Mouse (Mus musculus): ENCODE measurements around the gene Chmp4b.

The Chmp4b gene

DNA sequence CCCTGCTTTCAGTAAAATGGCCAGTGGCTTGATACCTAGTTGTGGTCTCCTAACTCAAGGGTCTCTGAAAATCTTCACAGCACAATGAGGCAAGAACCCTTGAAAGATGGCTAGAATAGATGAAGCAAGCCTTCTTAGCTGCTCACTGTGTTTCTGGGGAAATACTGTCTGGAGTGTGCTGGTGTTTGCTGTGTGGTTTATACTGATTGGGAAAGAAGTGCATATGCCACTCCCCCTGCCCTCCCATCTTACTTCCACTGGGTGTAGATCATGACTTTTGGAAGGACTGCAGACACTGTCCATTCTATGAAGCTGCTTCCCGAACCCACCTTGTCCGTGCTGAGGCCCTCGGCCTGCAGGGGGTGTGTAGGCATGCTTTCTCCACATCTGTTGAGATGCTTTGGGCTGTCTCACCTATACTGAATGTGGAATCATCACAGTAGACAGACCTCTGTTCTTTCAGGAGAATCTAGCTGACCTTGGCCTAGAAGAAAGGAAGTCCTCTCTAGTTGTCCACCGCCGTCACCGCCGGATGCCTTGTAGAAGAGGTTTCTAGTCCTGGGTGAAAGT, 33.5 kb downstream of the Chmp4b start:
- DNase-seq = no peak

DNA sequence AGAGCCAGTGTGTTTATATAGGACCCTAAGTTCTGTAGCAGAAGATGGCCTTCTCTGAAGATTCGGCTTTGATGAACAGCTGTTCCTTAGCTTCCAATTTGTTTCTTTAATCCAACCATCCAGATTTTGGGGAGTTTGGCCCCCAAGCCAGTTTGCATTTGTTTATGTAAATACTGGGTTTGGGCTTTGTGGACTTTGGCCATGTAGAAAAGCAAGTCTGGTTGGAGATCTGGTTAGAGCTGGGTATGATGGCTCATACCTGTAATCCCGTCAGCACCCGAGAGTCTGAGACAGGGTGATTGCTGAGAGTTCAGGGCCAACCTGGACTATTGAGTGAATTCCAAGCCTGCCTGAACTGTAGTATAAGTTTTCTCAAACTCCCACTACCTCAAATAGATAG, 34.3 kb downstream of the Chmp4b start:
- no peak for DNase-seq

DNA sequence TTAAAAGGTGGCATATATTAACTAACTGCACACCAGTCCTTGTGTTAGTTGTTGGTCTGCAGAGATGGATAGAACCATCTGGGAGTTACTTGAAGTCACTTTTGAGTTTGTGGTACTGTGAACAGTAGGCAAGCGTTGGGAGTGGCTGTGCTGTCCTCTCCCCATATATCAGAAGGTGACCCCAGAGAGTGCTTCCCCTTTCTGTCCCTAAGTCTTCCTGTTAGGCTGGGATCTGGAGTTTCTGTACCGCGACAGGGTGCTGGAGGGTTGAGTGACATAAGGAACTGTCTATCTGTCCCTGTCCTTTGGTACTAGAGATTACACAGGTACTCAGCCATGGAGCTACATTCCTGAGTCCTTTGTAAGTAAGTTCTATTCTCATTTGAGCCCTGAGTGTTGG, 35.3 kb downstream of the Chmp4b start:
- DNase-seq = no peak

DNA sequence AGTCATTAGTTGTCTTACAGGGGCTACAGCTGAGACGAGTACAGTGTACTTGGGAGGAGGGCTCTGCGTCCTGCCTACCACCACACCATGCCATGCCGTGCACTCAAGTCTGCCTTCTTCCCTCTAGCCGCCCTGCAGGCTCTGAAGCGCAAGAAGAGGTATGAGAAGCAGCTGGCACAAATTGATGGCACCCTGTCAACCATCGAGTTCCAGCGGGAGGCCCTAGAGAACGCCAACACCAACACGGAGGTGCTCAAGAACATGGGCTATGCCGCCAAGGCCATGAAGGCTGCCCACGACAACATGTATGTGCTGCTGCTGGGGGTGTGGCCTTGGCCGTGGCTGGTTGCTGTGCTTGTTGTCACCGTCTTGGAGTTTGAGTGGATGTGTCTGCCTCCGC, 37.9 kb downstream of the Chmp4b start:
- no peak for DNase-seq

DNA sequence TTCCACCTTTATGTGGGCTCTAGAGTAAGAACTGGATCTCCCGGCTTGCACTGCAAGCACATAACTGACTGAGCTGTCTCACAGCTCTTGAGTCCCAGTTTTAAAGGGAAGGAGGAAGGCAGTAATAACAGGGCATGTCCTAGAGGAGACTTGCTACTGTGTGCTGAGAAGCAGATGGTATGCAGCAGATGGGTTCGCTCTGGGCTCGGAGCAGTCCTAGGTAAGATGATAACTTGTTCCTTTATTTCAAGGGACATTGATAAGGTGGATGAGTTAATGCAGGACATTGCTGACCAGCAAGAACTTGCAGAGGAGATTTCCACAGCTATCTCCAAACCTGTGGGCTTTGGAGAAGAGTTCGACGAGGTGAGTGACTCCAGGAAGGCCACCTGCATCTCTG, 39.5 kb downstream of the Chmp4b start:
- DNase-seq = no peak

DNA sequence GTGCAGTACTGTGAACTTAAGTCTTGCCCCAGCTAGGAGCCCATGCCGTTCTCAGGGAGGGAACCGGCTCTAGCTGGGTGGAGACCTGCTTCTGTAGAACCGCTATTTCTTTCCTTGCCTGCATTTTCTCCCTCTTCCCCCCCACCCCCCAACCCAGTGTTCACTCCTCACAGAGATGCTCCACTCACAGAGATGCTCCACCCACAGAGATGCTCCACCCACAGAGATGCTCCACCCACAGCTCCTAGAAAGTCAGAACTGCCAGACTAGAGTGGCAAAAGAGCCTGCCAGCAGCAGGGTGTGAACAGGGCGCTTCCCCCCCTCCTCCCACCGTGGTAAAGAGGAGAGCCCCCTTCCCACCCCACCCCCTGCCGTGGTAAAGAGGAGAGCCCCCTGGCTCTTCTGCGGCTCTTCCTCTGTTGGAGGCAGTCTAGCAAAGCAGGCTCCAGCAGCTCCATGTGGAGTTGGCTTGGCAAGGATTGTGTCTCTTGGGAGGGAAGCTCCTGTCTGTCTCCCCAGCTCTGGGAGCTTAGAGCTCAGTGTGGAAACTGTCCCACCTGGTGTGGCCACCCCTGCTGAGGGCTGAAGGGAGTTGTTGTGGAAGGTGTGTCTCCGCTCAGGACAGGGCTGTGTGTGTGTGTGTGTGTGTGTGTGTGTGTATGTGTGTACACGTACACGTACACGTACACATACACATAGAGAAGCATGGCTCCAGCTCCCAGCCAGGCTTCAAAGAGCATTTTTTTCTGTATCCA, 41.9 kb downstream of the Chmp4b start:
- no peak for DNase-seq

DNA sequence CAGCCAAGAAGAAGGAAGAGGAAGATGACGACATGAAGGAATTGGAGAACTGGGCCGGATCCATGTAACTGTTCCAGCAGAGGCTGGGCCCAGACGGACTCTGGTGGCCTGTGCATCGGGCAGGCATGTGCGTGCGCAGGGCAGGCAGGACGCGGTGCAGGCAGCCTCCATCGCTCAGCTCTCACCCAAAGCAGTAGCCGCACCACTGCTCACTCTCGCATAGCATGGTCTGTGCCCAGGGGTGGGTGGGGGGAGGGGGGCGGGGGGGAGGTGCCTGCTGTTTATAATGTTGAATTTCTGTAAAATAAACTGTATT, 42.4 kb downstream of the Chmp4b start:
- DNase-seq = no peak

DNA sequence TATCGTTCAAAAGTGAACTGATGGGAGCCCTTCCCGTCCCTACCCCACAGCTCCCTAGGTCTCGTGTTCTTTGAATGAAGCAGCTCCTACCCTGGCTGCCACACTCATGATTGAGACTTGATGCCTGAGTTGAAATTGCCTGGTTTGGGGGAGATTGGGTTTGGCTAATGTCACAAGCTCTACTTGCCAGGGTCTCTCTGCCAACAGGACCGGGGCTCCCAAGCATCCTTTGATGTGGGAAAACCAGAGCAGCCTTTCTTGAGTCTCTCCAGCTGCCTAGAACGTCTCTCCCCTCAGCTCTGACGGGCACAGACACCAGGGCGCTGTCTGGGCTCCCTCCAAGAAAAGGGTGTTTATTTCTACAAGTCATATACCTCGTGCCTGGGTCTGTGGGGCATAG, 44.2 kb downstream of the Chmp4b start:
- no peak for DNase-seq

DNA sequence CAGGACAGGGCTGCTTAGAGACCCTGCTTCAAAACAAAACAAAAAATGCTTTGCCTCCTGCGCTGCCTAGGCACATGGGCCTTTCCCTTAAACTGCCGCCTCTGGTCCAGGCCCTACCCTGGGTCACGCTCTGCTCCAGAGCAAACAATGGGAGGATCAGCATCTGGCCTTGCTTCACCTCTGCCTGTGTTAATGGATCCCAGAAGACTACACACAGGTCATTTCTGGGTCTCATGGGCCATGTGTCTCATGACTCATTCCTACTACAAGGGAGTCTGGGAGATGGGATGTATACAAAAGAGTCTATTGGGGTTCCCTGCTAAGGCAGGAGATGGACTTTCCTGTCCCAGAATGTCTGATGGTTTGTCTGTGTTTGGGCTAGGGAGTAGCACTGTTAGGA, 45.2 kb downstream of the Chmp4b start:
- no peak for DNase-seq

DNA sequence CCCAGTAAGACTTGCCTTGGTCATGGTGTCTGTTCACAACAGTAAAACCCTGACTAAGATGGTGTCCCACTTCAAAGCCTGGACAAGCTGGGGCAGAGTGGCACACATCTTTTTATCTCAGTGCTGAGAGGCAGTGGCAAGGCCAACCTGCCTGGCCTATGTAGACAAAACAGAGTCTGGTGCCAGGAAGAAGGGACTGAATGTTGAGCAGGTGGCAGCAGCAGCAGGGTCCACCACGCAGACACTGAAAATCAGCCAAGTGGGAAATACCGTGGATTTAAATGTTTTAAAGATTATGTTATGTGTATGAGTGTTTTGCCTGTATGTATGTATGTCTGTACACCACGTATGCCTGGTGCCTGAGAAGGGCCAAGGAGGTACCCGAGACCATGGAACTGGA, 47.9 kb downstream of the Chmp4b start:
- no peak for DNase-seq

DNA sequence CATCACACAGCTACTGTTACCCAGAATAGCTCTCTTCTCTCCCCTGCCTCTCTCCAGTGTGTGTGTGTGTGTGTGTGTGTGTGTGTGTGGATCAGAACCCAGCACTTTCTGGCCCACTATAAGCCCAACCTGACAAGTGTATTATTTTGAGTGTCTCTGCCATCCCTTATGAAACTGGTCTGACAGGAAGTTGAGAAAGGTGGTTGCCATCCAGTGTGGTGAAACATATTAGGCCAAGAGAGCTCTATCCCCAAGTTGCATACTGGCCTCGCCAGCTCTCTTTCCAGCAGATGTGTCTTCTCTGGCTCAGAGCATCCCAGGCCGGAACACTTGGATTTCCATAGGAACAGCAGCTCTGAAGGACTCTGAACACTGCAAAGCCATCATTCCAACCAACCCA, 48.7 kb downstream of the Chmp4b start:
- DNase-seq = no peak

DNA sequence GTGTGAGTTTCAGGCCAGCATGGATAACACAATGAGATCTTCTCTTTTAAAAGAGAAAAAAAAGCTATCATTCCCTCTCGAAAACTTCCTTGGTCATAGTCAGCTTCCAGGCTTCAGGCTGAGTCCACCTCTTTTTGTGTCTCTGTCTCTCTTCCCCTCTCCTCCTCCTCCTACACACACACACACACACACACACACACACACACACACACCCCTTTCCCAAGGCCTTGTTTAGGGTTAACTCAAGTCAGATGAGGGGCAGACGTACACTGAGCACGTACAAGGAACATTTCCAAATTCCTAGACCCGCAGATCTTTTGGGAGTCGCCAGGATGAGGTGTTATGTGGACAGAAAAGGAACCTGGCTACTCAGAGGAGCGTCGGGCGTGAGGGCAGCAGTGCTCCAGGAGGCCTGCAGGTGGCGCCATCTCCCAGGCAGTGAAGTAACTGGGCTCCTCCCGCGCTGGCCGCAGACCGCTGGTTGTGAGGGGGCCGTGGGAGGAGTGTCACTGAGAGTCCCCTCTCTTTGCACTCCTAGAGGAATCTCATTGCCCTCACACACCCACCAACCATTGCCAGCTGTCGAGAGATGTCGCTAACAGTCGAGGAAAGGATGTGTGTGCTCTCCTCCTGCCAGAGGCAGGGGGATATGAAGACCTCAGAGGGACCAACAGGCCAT, 51.3 kb downstream of the Chmp4b start:
- DNase-seq = peak; percentile 11 to 57

DNA sequence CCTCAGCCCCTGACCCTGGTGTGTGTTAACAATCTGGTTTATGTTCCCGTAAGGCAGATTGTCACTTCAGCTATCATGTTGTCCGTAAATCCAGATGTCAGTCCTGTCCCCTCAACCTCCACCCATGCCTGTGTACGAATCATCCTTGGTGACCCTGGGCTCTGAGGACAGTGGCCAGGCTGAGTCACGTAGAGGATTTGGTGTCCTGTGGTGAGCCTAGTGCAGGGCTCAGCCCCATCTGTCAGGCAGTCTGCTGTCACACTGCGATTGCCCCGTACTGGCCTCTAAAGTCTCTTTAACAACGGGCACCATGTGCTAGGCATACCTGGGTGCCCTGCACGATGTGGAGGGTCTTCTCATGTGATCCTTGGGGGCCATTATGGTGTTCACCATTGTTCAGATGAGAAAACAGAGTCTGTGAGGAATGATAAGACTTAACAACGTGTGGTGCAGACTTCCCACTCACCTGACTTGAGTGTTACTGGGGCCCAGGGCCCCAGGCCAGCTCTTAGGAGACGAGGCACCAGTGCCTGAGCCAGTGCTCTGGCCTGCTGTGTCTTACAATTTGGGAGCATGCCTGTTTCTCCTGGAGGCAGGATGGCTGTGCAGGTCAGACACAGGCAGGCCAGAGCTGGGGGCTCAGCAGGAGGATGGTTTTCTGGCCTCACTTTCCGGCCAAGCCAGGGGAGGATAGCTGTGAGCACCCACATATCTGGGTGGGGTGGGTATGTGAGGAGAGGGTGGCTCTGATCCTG, 55.2 kb downstream of the Chmp4b start:
- no peak for DNase-seq

DNA sequence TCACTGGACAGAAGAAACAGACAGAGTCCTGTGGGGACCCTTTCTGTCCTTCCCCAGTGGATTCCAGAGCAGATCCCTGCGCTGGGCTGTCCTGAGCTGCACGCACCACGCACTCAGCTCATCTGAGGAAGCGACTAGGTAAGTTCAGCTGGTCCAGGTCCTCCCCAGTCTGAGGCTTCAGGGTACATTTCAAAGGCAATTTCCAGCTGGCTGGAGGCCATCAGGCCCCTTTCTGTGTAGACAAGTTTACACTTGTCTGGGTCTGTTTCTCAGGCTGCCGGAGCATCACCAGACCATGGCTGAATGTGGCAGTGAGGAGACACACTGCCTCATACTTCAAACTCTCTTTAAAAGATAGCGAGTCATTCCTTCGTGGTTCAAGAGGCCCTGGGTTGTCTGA, 55.8 kb downstream of the Chmp4b start:
- no peak for DNase-seq

DNA sequence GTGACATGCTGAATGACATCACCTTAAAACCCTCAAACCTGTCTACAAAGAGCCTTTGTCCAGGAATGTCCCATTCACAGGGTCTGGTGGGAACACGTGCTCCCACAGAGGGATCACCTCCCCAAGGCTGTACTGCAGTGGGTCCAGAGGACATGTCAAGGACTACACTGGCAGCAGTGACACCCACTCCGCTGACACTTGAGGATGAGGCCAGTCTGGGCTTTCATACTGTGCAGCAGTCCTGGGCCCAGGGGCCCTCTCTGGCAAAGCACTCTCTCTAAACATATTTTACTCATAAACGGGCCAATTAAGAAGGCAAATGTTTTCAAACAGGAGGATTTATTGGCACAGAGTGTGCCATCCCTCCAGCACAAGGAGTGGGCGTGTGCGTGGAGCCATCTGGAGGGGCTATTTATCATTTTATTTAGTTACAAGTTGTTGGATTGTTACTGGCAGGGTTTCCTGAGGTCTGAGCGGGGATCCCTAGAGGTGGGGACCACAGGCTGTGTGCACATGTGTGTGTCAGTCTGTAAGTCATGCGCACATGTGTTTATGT, 56.4 kb downstream of the Chmp4b start:
- no peak for DNase-seq

DNA sequence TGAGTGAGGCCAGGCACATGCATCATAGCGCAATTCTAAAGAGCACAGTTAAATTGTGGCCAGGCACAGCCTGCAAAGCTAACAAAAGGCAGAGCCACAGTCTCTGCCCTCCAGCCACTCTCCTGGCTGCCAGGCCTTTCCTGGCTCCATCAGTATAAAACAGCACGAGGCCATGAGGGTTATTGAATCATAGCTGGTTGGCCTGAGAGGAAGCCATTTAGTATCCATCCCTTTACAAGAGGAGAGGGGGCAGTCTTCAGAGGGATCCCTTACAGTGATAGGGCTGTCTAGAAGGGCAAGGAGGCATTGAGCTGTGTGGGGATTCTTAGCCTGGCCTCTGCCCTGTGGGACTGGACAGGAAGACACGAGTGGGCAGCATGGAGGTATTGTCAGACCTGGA, 60.2 kb downstream of the Chmp4b start:
- no peak for DNase-seq

DNA sequence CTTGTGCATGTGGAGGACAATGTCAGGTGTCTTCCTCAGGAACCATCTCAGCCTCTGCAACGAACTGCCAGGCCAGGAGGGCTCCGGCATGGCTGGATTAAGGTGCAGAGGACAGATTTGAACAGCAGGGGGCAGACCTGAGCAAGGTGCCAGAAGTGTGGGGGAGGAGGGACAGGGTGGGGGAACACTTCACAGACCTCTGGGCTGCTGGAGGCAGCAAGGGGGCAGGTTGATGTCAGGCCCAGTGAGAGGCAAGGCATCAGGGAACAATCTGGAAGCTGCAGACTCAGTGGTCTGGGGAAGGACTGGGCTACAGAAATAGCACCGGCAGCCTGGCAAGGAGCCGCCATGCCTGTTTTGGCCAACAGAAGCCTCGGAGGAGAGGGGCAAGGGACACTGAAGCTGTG, 60.8 kb downstream of the Chmp4b start:
- DNase-seq = peak; percentile 10 to 47

DNA sequence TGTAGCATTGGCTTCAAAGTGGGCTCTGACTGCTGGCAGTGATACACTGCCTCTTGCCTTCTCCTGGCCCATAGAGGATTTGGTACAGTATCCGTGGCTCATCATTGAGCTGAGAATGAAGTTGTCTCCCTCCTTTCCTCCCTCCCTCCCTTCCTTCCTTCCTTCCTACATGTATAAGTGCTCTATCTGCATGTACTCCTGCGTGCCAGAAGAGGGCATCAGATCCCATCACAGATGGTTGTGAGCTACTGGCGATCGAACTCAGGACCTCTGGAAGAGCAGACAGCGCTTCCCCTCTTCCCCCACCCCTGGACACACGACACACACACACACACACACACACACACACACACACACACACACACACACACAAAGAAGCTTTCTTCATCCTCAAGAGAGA, 61.6 kb downstream of the Chmp4b start:
- DNase-seq = no peak

DNA sequence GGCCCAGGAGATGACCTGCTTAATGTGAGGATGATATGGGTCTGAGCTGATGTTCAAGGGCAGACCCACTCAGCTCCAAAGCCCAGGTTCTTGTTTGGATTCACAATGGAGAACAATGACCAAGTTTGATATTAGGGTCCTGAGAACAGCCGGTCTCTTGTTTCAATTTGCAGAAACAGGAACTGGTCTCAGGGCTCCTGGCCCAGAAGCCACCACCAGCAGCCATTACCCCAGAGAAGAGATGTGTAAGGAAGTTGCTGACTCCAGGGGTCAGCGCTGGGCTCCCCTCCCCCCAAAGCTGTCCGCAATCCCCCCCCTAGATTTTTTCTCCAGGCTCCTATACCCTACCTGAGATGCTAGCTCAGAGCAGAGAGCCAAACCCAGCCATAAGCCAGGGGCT, 62.5 kb downstream of the Chmp4b start:
- no peak for DNase-seq

DNA sequence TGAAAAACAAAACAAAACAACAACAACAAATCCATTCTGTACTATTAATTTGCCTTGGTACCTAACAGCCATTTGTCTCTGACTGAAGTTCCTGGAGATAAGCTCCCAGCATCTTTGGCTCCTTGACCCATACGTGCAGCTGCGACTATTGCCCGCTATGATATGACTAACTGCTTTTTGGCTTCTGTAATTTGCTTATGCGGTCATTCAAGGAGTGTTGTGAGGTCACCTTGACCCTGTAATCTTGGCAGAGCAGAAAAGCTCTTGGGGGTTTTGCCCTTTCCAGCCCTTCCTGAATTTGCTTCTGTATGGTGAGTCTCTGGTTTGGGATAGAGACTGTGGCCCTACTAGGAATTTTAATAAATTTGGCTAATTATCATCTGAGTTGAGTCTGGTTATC, 65.1 kb downstream of the Chmp4b start:
- DNase-seq = no peak

DNA sequence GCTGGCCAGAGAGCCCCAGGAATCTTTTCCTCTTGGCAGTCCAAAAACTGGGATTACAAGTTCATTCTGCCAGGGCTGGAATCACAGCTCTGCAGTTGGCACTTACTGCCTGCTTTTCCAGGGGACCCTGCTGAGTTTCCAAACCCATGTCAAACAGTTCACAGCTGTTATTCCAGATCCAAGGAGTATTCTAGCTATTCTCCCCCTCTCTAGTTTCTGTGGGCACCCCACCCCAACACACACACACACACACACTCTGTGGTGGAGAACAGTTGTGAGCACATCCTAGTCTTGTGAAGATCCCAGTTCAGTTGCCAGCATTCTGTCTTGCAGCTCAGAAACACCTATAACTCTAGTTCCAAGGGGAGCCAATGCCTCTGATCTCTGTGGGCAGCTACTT, 65.6 kb downstream of the Chmp4b start:
- DNase-seq = no peak

DNA sequence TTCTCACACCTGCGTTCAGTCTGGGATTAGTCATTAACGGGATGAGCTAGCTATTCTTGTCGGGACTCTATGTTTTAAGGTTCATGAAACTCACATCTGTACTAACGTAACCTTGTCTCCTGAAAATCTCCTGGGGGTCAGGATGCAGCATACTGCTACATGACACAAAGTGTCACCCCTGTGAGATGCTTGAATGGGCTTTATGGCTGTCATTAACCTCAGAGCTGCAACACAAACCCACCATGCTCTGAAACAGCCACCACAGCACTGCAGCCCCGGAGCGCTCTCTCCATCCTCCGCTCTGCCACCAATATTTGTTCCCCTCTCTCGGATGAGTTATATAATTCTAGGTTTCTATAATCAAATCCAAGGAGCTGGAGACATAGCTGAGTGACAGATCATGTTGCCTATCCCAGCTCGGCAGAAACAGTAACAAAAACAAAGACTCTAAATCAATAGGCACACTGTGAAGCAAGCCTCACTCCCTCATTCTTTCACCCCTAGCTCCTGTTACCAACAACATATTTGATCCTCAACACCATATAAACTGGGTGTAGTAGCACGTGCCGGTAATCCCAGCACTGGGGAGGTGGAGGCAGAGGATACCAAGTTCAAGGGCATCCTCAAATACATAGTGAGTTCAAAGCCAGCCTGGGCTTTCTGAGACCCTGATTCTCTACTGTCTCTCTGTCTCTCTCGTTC, 67.5 kb downstream of the Chmp4b start:
- no peak for DNase-seq

DNA sequence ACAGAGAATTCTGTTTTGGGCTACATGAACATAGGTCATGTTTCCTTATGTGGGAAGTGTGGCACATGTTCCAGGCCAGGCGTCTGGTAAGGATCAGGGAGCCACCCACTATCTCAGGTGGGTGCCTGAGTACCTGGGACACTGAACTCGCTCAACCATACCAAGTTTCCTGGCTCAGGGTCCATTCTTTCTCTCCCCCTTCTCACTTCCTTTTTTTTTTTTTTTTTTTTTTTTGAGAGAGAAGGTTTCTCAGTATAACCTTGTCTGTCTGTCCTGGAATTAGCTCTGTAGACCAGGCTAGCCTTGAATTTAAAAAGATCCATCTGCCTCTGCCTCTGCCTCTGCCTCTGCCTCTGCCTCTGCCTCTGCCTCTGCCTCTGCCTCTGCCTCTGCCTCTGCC, 68.8 kb downstream of the Chmp4b start:
- no peak for DNase-seq
